Comparison of ENCODE assay signal across 1 mouse cellular context in genomic region chr11:32563660-32564059, GRCm38 (mm10).
TF ChIP-seq lines count a peak whose summit lies in the region.

No protein-coding gene starts in this region.

TF ChIP-seq in CH12.LX, 34 proteins besides CTCF, POLR2A, EP300 and RAD21 (continued from another document):
- TF ChIP-seq TBP (conservative IDR thresholded peaks at IDR 0.05; ENCODE audit: low read depth, low read length) (no peak), GABPA (IDR thresholded peaks at IDR 0.05; ENCODE audit: insufficient replicate concordance, low read depth, low read length) (no peak), MAZ (IDR thresholded peaks at IDR 0.05; ENCODE audit: low read depth, low read length) (peak; percentile 66; the same call in 1 of the 2 replicates), RCOR1 (conservative IDR thresholded peaks at IDR 0.05; ENCODE audit: low read depth, low read length) (no peak), PAX5 (IDR thresholded peaks at IDR 0.05; ENCODE audit: low read length) (no peak), USF2 (conservative IDR thresholded peaks at IDR 0.05; ENCODE audit: low read depth, low read length) (no peak), JUN (IDR thresholded peaks at IDR 0.05; ENCODE audit: insufficient read depth, low read depth, low read length) (no peak), NELFE (IDR thresholded peaks at IDR 0.05; ENCODE audit: low read depth, low read length) (0 out of 2 replicates have a peak, but pooled peaks have one; percentile 40), MEF2A (IDR thresholded peaks at IDR 0.05; ENCODE audit: borderline replicate concordance, low read depth, low read length) (peak; percentile 76; the same call in 1 of the 2 replicates)
